Mouse (Mus musculus): Measurements from ENCODE around the gene Macrod1. TPM values are rescaled to one million over a fixed set of nuclear protein-coding genes. Genes with fewer than 3 reads are reported as not detected.

Gene Macrod1
- polyA plus RNA-seq (2012; ENCODE audit: low replicate concordance): 7.0 and 13.3 TPM in 2 replicates

GRCm38 (mm10) chr19:7056248-7057087 is at the start of gene Macrod1:
Gene Macrod1 (plus strand): TSS chr19:7056810.

DNA sequence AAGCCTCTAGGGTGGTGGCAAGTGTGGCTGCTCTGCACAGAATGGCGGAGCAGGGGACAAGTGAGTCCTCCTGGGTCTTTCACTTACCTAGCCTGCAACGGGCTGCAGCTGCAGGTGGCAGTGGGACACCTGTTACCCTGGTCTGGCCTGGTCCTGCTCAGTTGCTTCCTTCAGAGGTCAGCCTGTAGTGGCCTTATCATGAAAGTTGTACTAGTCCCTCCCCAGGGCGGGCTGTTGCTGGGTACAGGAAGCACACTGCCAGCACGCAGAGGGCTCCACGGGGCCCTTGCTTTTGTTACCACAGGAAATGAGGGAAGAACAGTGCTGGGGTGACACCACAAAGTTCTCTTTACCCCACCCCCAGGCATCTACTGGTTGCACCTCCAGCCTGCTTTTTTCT is 37.4 kb upstream of the Macrod1 start, which contains the start of gene Fermt3:
Gene Fermt3, minus strand, starts transcription at position 279 of the 400 bp plus-strand sequence.

GRCm38 (mm10) chr19:7039841-7040636 is 16.6 kb upstream of the Macrod1 start, which contains the start of gene Stip1:
Gene Stip1 (minus strand): TSS chr19:7039967.

GRCm38 (mm10) chr19:7105544-7105943 is 48.9 kb downstream of the Macrod1 start, which contains the start of gene Flrt1:
Gene Flrt1 (minus strand): TSS chr19:7105729.

GRCm38 (mm10) chr19:7205753-7206736 is 149.4 kb downstream of the Macrod1 start, which contains the start of gene Otub1:
Gene Otub1 (minus strand): TSS chr19:7206316.

GRCm38 (mm10) chr19:7217162-7217925 is 160.7 kb downstream of the Macrod1 start, which contains the start of gene Cox8a:
Gene Cox8a (minus strand): TSS chr19:7217616.

GRCm38 (mm10) chr19:7240782-7241690 is 184.4 kb downstream of the Macrod1 start, which contains the start of gene Naa40:
Gene Naa40 (minus strand): TSS chr19:7241183.

Other genes with a start within 250 kb of the Macrod1 start
- 41.3 and 41.4 TPM in 2 replicates for gene Rps6ka4, start 216.2 kb upstream of the Macrod1 start, polyA plus RNA-seq (2012; ENCODE audit: low replicate concordance)
- gene Ccdc88b, start 198.6 kb upstream of the Macrod1 start, polyA plus RNA-seq (2012; ENCODE audit: low replicate concordance): 8.8 and 20.9 TPM in 2 replicates
- gene Trmt112, start 147.1 kb upstream of the Macrod1 start, polyA plus RNA-seq (2012; ENCODE audit: low replicate concordance): 80.0 and 128 TPM in 2 replicates
- gene Prdx5, start 146.7 kb upstream of the Macrod1 start, polyA plus RNA-seq (2012; ENCODE audit: low replicate concordance): 88.9 and 116 TPM in 2 replicates
- 67.0 and 113 TPM in 2 replicates for gene Esrra, start 135.0 kb upstream of the Macrod1 start, polyA plus RNA-seq (2012; ENCODE audit: low replicate concordance)
- gene Catsperz, start 131.4 kb upstream of the Macrod1 start, polyA plus RNA-seq (2012; ENCODE audit: low replicate concordance): 0.41 TPM in 1 of 2 replicates, not detected in the other
- not detected in 2 replicates for gene Kcnk4, start 122.3 kb upstream of the Macrod1 start, polyA plus RNA-seq (2012; ENCODE audit: low replicate concordance)
- 89.7 and 101 TPM in 2 replicates for gene Bad, start 114.9 kb upstream of the Macrod1 start, polyA plus RNA-seq (2012; ENCODE audit: low replicate concordance)
- 65.6 and 67.0 TPM in 2 replicates for gene Gpr137, start 114.3 kb upstream of the Macrod1 start, polyA plus RNA-seq (2012; ENCODE audit: low replicate concordance)
- gene Ppp1r14b, start 81.8 kb upstream of the Macrod1 start, polyA plus RNA-seq (2012; ENCODE audit: low replicate concordance): 452 and 665 TPM in 2 replicates
- 22.0 and 26.6 TPM in 2 replicates for gene Plcb3, start 80.3 kb upstream of the Macrod1 start, polyA plus RNA-seq (2012; ENCODE audit: low replicate concordance)
- gene Fkbp2, start 76.3 kb upstream of the Macrod1 start, polyA plus RNA-seq (2012; ENCODE audit: low replicate concordance): 128 and 745 TPM in 2 replicates
- gene Vegfb, start 69.2 kb upstream of the Macrod1 start, polyA plus RNA-seq (2012; ENCODE audit: low replicate concordance): 68.2 and 125 TPM in 2 replicates
- gene Dnajc4, start 64.2 kb upstream of the Macrod1 start, polyA plus RNA-seq (2012; ENCODE audit: low replicate concordance): 15.2 and 25.4 TPM in 2 replicates
- gene Nudt22, start 60.7 kb upstream of the Macrod1 start, polyA plus RNA-seq (2012; ENCODE audit: low replicate concordance): 14.4 and 26.7 TPM in 2 replicates
- gene Trpt1, start 60.7 kb upstream of the Macrod1 start, polyA plus RNA-seq (2012; ENCODE audit: low replicate concordance): 0.27 and 2.1 TPM in 2 replicates
- 599 and 891 TPM in 2 replicates for gene Fermt3, start 37.3 kb upstream of the Macrod1 start, polyA plus RNA-seq (2012; ENCODE audit: low replicate concordance)
- gene Stip1, start 16.8 kb upstream of the Macrod1 start, polyA plus RNA-seq (2012; ENCODE audit: low replicate concordance): 38.3 and 182 TPM in 2 replicates
- gene Flrt1, start 48.9 kb downstream of the Macrod1 start, polyA plus RNA-seq (2012; ENCODE audit: low replicate concordance): 0.06 TPM in 1 of 2 replicates, not detected in the other
- 123 and 146 TPM in 2 replicates for gene Otub1, start 149.5 kb downstream of the Macrod1 start, polyA plus RNA-seq (2012; ENCODE audit: low replicate concordance)
- gene Cox8a, start 160.8 kb downstream of the Macrod1 start, polyA plus RNA-seq (2012; ENCODE audit: low replicate concordance): 212 and 399 TPM in 2 replicates
- gene Naa40, start 184.4 kb downstream of the Macrod1 start, polyA plus RNA-seq (2012; ENCODE audit: low replicate concordance): 47.2 and 78.6 TPM in 2 replicates
- gene Rcor2, start 210.5 kb downstream of the Macrod1 start, polyA plus RNA-seq (2012; ENCODE audit: low replicate concordance): 14.6 and 15.0 TPM in 2 replicates